Mouse (Mus musculus): Measurements from ENCODE around the gene Gm45808.

Gene Gm45808

GRCm38 (mm10) chr7:45478774-45479173, 7.8 kb downstream of the Gm45808 start:
- in situ Hi-C loops (cut with MboI; ENCODE audit: unreplicated experiment in 2 of 2), result loop anchor here (5.0 kb wide), 3 partner anchors 39 to 84 kb away; partner anchors contain the start of genes Plekha4 (in 1 of the 2) and Ppp1r15a (in 1 of the 2)

DNA sequence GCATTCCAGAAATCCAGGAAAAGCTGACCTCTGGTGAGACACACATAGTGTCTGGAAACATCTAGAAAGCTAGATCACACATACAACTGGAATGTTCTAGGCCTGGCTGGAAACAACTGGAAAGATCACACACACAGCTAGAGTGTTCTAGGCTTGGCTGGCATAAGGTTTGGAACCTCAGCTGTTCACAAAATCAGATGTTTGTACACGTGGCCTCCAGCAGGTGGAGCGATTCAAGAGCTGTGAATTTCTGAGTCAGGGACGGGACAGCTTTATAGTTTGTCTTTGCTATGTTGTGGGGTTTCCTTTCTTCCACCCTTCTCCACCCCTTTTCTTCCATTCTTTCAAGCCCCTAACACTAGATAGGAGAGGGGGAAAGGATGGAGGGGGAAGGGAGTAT, 9.6 kb downstream of the Gm45808 start:
- in situ Hi-C loops (cut with MboI; ENCODE audit: unreplicated experiment in 2 of 2), result loop anchor here (5.0 kb wide), 3 partner anchors 40 to 85 kb away; partner anchors contain the start of genes Plekha4 (in 1 of the 2) and Ppp1r15a (in 1 of the 2)

GRCm38 (mm10) chr7:45476453-45476852, 10.2 kb downstream of the Gm45808 start:
- in situ Hi-C loops (cut with MboI; ENCODE audit: unreplicated experiment in 2 of 2), result loop anchor here (5.0 kb wide), 3 partner anchors 41 to 86 kb away; partner anchors contain the start of genes Plekha4 (in 1 of the 2) and Ppp1r15a (in 1 of the 2)

DNA sequence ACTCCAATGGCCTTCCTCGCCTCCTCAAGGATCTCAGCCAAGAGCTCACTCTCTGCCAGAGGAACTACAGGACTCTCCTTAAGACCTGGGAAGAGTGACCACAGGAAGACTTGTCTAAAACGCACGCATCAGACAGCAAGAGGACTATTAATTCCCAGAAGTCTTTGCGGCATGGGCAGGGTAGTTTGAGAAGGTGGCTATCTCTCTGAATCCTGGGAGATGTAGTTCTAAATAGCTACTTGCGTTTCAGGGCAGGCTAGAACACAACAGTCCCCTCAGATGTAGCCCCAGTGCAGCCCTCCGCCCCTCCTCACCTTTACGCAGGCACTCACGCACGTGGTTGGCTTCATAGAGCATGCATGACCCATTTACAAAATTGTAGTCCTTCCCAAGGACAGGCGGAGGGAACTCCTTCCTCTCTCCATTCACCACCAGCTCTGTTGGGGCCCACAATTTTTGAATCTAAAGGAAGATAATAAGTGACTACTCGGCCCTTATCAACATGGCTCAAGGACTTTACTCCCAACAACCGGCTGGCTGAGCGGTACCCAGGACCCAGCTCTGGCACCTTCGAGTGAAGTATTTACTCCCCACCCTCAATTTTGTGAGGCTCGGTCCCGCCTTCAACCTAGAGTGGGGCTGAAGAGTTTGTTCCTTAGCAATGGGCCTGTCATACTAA, 11.2 kb downstream of the Gm45808 start:
- in situ Hi-C loops (cut with MboI; ENCODE audit: unreplicated experiment in 2 of 2), result loop anchor here (5.0 kb wide), 3 partner anchors 42 to 87 kb away; partner anchors contain the start of genes Plekha4 (in 1 of the 2) and Ppp1r15a (in 1 of the 2)

DNA sequence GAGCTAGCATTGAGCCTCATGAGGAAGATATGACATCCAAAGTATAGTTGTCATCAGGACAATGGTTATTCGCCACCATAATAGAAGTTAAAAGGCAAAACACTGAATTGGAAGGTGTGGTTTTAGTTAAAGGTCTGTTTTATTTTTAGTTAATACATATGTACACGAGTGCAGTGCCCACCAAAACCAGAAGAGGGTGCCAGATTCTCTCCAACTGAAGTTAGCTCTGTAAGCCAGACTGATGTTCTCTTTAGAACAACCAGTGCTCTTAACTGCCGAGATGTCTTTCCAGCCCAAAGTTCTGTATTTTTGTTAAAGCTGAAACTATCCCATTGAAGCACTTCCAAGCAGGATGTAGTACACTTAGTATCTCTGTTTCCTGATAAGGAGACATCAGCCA, 15.7 kb downstream of the Gm45808 start:
- in situ Hi-C loops (cut with MboI; ENCODE audit: unreplicated experiment in 2 of 2), result loop anchor here in 1 of 2 experiments (25.0 kb wide), 1 partner anchor 216 kb away; the partner anchor contains the start of genes Car11, Ntn5 and Sec1

- in situ Hi-C loops (cut with MboI; ENCODE audit: unreplicated experiment in 2 of 2), result loop anchor here in 1 of 2 experiments (25.0 kb wide), 1 partner anchor 220 kb away; the partner anchor contains the start of genes Car11, Ntn5 and Sec1
Observed at GRCm38 (mm10) chr7:45467090-45467670, 19.4 kb downstream of the Gm45808 start.

DNA sequence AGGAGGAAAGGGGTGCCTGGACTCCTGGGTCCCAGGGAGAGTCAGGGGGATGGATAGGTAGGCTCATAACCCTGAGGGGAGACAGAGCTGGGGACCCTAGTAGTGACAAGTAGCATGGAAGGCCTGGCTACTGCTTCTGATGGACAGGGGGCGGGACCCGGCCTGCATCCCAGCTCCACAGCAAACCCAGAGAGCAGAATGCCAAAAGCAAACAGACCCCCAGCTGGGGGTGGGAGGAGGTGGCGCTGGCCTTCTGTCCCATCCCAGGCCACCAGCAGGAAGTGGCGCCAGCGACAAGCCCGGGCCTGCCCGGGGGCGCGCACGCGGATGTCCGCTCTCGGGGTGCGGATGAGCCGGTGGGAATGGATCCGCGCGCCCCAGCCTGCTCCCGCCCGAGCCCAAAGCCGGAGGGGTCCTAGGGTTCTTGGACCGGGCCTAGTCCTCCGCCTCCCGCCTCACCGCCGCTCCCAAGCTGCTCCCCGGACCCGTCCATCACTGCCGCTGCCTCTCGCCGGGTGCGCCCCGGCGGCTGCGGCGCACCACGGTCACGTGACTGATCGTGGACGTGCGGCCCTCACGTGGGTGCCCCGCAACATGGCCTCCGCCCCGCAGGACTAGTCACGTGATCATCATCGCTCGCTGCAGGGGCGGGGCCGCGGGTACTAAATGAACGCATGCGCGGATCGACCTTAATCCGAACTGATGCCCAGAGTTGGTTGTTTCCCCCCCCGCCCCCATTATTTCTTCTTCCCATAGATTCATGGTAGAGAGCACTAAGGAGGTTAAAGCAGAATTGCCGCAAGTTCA, 20.1 kb downstream of the Gm45808 start, which contains the start of gene Bax:
Gene Bax, minus strand, starts transcription at position 616 of the 807 bp plus-strand sequence.
- in situ Hi-C loops (cut with MboI; ENCODE audit: unreplicated experiment in 2 of 2), result loop anchor here in 1 of 2 experiments (25.0 kb wide), 1 partner anchor 221 kb away; the partner anchor contains the start of genes Car11, Ntn5 and Sec1

DNA sequence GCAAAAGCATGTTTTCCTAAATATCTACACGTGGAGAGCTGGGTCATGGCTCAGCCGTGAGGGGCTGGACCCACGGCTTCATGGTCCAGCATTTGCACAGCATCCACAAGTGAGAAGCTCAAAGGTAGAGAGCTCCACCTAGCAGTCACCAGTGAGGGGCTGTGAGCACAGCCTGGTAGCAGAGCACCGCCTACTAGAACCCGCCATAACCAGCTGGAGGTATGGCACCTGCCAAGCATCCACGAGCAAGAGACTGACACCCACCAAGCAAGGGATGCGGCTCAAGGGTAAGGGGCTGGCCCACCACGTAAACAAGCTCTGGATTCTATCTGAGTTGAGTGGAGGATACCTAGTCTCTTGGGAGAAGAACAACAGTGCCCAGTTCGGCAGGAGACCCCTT, 21.1 kb downstream of the Gm45808 start:
- in situ Hi-C loops (cut with MboI; ENCODE audit: unreplicated experiment in 2 of 2), result loop anchor here in 1 of 2 experiments (25.0 kb wide), 1 partner anchor 222 kb away; the partner anchor contains the start of genes Car11, Ntn5 and Sec1

GRCm38 (mm10) chr7:45465112-45465511, 21.5 kb downstream of the Gm45808 start:
- in situ Hi-C loops (cut with MboI; ENCODE audit: unreplicated experiment in 2 of 2), result loop anchor here in 1 of 2 experiments (25.0 kb wide), 1 partner anchor 222 kb away; the partner anchor contains the start of genes Car11, Ntn5 and Sec1

DNA sequence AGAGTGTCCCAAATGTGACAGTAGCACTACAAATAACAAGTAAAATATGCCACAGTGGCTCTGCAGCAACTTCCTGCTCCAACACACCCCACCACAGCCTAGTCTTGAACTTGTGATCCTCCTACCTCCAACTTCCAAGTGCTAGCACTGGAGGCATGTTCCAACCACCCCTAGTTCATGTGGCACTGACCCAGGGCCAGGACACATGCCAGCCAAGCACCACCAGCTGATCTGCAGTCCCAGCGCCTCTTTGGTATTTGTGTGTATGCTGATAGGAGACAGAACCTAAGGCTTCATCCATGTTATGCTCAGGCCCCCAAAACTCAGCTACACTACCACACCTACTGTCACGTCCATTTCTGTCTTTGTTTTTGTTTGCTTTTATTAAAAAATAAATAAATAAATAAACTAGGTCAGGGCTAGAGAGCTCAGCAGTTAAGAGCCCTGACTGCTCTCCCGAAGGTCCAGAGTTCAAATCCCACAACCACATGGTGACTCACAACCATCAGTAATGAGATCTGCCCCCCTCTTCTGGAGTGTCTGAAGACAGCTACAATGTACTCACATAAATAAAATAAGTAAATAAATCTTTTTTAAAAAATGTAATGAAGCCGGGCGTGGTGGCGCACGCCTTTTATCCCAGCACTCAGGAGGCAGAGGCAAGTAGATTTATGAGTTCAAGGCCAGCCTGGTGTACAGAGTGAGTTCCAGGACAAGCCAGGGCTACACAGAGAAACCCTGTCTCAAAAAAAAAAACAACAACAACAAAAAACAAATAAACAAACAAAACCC, 22.4 kb downstream of the Gm45808 start:
- in situ Hi-C loops (cut with MboI; ENCODE audit: unreplicated experiment in 2 of 2), result loop anchor here in 1 of 2 experiments (25.0 kb wide), 1 partner anchor 223 kb away; the partner anchor contains the start of genes Car11, Ntn5 and Sec1

DNA sequence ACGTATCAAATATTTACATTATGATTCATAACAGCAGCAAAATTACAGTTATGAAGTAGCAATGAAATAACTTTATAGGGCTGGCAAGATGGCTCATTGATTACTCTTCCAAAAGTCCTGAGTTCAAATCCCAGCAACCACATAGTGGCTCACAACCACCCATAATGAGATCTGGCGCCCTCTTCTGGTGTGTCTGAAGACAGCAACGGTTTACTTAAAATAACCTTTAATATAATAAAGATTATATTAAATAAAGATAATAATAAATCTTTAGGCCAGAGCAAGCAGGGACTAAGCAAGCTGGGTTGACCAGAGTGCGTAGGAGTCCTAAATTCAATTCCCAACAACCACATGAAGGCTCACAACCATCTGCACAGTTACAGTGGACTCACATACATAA, 23.7 kb downstream of the Gm45808 start:
- in situ Hi-C loops (cut with MboI; ENCODE audit: unreplicated experiment in 2 of 2), result loop anchor here in 1 of 2 experiments (25.0 kb wide), 1 partner anchor 224 kb away; the partner anchor contains the start of genes Car11, Ntn5 and Sec1

DNA sequence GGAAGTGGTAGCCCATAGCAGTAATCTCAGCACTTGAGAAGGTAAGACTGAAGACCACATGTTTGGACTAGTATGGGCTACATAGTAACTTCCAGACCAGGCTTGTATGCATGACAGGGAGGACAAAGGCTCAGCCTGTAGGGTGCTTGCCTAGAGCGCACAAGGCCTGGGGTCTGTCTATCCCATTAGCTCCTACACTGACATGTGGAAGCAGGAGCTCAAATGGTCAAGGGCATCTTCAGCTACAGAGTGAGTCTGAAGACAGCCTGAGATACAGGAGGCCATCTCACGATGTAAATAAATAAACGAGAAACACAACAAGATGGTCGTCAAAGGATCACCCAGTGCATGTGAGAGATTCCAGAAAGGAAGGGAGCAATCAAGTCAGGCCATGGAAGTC, 24.3 kb downstream of the Gm45808 start:
- in situ Hi-C loops (cut with MboI; ENCODE audit: unreplicated experiment in 2 of 2), result loop anchor here in 1 of 2 experiments (25.0 kb wide), 1 partner anchor 225 kb away; the partner anchor contains the start of genes Car11, Ntn5 and Sec1

DNA sequence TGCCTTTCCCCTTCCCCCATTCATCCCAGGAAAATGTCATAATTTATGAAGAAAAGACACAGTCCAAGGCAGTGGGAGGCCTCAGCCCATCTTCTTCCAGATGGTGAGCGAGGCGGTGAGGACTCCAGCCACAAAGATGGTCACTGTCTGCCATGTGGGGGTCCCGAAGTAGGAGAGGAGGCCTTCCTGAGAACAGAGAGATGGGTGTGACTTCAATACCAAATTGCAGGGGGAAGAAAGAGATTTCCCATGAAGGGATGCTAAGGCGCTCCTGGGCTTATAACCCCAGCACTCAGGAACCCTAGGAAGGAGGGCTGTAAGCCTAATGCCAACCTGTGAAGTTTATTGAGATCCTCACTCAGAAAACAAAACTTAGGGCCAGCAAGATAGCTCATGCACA, 24.8 kb downstream of the Gm45808 start:
- in situ Hi-C loops (cut with MboI; ENCODE audit: unreplicated experiment in 2 of 2), result loop anchor here in 1 of 2 experiments (25.0 kb wide), 1 partner anchor 226 kb away; the partner anchor contains the start of genes Car11, Ntn5 and Sec1

DNA sequence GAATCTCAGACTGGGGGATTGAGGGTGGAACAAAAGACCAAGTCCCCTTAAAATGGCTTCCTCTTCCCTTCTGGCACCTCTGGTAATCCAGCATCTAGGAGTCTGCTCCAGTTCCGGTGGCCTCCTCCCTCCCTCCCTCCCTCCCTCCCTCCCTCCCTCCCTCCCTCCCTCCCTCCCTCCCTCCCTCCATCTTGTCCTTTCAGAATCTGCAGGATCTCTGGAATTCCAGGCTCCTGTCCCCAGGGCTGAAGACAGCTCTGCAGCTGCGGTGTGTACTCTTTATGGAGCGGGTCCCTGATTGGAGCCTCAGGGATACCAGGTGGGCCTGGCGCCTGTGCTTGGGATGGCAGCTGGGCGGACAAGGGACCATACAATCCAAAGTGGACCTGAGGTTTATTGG, 25.3 kb downstream of the Gm45808 start:
- in situ Hi-C loops (cut with MboI; ENCODE audit: unreplicated experiment in 2 of 2), result loop anchor here in 1 of 2 experiments (25.0 kb wide), 1 partner anchor 226 kb away; the partner anchor contains the start of genes Car11, Ntn5 and Sec1

- in situ Hi-C loops (cut with MboI; ENCODE audit: unreplicated experiment in 2 of 2), result loop anchor here in 1 of 2 experiments (25.0 kb wide), 1 partner anchor 226 kb away; the partner anchor contains the start of genes Car11, Ntn5 and Sec1
Observed at GRCm38 (mm10) chr7:45460860-45461314, 25.7 kb downstream of the Gm45808 start.

DNA sequence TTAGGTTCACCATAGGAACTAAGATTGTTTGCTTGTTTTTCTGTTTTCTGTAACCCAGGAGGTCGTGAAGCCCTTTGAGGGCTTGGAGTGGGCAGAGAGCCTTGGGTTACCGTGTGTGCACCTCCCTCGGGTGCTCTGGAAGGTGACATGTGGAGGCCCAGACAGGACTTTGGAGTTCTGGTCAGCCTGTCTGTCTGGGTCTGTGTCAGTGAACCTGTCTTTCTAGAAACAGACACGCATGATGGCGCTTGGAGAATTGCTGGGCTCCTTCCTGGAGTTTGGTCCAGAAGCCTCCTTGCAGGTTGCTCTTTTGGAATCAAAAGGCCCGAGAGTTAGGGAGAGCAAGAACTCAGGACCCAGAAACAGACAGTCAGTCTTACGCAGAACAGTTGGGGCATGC, 26.2 kb downstream of the Gm45808 start:
- in situ Hi-C loops (cut with MboI; ENCODE audit: unreplicated experiment in 2 of 2), result loop anchor here in 1 of 2 experiments (25.0 kb wide), 1 partner anchor 227 kb away; the partner anchor contains the start of genes Car11, Ntn5 and Sec1

- in situ Hi-C loops (cut with MboI; ENCODE audit: unreplicated experiment in 2 of 2), result loop anchor here (10.0 to 25.0 kb wide), 2 partner anchors 228 to 235 kb away; partner anchors contain the start of genes Car11 (in 2 of the 2), Sec1 (in 2 of the 2) and Ntn5 (in 1 of the 2)
Observed at GRCm38 (mm10) chr7:45459564-45460140, 27.0 kb downstream of the Gm45808 start, which contains the start of gene Ftl1. Ftl1 (minus strand) TSS chr7:45459884.

Data from v-Abl transformed pro-B cells (cell line).